Mouse (Mus musculus): ENCODE data around the gene Mamstr. TPM values are rescaled to one million over a fixed set of nuclear protein-coding genes. Genes with fewer than 3 reads are reported as not detected.

Mamstr gene
- not detected for polyA plus RNA-seq (2017; shearing (Covaris generic))

DNA sequence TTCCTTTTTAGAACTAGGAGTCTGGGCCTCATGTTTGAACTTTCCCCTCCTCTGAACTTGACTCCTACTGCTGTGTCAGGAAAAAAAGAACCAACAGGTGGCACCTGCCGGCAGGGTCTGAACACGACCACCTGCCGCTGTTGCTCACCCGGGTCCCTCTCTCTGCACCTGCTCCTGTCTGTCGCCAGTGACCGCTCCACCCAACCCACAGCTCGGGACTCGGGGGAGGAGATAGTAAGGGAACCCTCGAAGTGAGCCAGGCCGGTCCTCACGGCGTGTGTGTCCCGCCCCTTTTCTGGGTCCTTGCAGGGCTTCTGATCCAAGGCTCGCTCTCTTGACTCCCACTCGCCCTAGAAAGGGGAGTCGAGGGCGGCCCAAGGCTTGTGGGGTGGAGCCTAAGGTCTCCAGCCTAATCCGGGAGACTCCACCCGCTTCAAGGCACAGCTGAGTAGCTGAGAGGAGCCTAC lies at the start of gene Mamstr:
Mamstr (plus strand) TSS at position 417 of the 467 bp plus-strand sequence.
- ATAC-seq: no peak

DNA sequence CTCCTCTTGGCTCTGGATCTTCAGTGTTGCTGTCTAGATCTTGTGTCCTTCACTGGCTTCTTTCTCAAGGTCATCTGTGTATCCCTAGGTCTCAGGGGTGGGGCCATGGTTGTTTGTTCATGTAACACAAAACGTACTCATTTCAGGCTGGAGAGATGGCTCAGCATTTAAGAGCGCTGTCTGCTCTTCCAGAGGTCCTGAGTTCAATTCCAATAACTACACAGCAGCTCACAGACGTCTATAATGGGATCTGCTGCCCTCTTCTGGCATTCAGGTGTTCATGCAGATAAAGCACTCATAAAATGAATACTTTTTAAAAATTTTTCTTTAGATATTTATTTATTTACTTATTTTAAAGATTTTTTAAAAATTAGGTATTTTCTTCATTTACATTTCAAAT lies 48.9 kb upstream of the Mamstr start:
- ATAC-seq: no peak

DNA sequence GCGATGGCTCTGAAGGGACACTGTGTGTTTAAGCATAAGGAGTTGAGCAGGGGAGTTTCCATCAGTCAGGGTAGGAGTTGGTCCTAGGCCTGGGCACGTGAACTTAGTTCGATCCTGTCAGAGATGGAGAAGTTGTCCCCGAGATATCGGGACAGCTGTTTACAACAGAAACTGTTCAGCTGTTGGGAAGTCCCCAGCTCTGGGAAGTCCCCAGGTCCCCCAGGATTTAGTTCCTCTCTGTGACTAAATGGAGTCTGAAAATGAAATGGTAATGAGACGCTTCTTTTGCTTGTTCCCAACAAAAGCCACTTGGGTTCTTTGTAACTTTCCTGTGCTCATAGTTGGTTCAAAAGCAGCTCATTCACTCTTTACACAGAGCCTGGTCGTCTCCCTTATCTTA lies 47.9 kb upstream of the Mamstr start:
- peak; percentile 67 for ATAC-seq

DNA sequence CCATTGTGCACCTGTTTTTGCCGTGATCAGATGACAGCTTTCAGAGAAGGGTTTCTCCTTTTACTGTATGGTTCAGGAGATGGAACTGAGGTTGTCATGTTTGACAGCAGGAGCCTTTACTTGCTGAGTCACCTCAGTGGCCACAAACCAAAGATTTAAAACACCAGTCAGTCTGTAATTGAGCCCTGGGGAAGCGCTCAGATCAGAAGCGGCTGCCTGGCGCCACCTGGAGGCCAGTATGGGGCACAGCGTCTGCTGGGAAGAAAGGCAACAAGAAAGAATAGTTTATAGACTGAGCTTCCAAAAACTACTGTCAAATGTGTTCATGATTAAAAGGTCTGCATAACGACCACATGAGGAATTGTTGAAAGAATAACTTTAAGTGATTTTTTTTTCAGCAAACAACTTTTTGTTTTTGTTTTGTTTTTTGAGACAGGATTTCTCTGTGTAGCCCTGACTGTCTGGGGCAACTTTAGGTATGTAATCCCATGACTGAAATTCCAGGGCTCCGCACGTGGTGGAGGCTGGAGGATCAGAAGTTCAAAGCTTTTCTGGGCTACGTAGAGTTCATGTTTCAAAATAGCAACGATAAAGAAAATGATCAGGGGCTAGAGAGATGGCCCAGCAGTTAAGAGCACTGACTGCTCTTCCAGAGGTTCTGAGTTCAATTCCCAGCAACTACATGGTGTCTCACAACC lies 46.5 kb upstream of the Mamstr start:
- ATAC-seq: peak; percentile 25

DNA sequence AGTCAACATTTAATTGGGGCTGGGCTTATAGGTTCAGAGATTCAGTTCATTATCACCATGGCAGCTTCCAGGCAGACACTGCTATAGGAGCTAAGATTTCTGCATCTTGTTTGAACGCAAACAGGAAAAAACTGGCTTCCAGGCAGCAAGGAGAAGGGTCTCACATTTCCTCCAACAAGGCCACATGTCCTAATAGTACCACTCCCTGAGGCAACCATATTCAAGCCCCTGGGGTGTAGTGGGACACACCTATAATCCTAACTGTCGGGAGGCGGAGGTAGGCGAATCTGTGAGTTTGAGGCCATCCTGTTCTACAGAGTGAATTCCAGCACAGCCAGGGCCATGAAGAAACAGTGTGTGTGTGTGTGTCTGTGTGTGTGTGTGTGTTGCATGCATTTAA lies 44.6 kb upstream of the Mamstr start:
- no peak for ATAC-seq

DNA sequence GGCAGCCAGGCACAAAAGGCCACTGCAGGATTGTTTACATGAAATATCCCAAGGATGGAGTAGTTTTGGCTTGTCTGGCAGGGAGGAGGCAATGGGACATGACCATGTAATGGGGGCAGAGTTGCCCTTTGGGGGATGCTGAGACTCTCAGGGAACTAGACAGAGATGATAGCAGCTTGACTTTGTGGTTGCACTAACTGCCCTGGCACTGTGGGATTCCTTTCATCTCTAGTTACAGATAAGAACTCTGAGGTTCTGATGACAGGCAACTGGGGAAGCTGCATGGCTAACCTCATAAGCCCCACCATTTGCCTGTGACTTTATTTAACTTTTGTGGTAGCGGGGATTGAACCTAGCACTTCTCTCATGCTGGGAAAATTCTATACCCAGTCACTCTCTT lies 43.7 kb upstream of the Mamstr start:
- ATAC-seq: no peak

DNA sequence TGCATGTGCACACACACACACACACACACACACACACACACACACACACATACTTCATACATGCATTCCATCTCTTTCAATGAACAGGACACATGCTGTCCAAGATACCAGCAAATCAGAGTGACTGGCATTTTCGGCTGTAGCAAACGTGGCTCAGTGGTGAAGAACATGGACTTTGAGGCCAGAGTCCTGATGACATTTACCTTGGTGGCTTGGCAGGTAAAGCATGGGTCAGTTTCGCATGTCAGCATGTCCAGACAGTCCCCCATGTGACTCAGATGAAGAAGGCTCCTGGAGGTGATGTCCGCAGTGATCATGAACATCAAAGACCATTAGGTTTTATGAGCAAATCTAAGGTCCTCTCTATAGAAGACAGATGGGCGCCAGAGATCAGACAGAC lies 42.8 kb upstream of the Mamstr start:
- ATAC-seq: no peak

DNA sequence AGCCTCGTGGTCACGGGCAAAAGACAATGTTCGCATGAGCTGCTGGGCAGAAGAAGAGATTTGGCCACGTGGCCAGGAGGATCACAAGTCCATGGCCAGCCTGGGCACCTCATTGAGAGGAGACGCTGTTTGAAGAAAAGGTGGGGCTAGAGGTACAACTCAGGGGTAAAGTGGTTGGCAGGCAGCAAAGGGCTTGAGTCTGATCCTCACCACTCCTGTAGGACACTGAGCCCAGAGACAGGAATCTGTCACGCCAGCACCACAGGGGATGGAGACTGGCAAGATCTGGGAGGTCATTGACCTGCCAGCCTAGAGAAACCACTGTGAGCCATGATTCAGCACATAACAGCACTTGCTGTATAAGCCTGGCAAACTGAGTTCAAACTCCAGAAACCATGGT lies 42.2 kb upstream of the Mamstr start:
- no peak for ATAC-seq

DNA sequence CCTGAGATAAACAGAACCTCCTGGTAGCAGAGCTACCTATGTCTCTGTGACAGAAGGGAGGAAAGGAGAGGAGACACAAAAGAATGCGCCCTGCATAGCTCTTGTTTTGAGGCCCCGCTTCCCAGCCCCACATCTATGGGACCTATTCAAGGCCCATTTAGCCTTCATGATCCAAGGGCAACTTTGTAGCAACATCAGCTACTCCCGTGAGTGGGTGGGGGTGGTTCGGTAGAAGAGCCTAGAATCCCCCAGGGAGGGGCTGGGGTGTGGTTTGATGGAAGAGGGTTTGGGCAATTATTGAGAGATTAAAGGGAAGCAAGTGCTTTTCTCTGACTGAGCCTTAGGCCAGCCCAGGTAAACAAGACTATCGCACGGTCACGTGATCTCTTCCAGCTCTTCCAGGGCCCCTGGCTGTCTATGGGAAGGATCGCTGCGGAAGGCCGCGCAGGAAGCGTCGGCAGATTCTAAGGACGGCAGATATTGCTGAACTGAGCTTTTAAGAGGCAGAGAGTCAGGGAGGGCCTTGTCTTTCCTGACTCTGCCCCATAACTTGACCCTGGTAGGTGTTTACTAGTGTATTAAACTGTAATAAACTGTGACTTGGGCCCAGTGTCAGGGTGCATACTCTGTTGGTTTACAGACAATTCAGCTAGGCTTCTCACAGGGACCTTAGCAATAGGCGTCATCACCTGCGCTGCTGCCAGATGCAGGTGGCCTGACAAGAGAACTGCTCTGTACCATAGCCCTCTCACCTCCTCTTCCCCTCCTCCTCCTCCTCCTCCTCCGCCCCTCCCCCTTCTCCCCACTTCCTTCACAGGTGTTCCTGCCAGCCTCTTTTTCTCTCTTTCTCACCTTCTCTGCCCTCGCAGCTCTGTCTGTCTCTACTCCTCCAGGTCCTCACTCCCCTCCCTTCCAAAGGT lies 40.6 kb upstream of the Mamstr start:
- ATAC-seq: no peak

DNA sequence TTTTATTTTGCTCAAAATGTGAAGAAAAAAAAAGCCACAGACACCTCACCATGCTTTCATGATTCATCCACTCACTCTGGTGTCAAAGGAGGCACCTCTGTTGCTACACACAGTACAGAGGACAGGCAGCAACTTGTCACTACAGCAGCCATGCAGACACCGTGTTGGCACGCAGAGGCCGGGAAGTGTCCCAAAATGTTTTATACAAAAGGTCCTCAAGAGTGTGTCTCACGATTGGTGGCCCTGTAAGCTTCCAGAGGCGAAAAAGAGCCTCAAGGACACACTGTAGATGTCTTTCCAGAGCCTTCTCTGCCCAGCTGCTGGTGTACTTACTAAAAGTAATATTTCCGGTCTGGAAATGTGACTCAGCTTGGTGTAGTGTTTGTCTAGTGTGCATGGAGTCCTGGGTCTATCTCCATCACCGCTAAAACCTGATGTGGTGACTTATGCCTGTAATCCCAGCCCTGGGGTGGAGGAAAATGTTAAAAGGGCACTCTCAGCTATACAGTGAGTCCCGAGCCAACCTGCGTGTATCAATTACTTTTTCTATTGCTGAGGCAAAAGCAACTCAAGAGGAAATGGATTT lies 34.0 kb upstream of the Mamstr start:
- no peak for ATAC-seq

DNA sequence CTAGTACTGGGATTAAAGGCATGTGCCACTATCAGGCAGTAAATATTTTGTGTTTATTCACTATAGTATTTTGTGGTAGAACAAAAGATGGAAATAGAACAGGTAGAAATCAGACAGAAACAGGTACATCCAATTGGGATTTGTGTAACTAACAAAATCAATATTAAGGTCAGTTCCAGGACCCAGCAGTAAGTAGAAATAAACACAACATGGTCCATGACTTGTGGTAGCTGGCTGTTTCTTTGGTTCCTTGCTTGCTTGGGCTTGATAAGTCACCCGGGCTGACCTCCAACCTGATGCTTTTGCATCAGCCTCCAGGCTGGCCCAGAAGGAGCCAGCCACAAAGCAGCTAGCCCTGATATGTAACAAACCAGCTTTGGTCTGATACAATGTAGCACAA lies 30.3 kb upstream of the Mamstr start:
- no peak for ATAC-seq

DNA sequence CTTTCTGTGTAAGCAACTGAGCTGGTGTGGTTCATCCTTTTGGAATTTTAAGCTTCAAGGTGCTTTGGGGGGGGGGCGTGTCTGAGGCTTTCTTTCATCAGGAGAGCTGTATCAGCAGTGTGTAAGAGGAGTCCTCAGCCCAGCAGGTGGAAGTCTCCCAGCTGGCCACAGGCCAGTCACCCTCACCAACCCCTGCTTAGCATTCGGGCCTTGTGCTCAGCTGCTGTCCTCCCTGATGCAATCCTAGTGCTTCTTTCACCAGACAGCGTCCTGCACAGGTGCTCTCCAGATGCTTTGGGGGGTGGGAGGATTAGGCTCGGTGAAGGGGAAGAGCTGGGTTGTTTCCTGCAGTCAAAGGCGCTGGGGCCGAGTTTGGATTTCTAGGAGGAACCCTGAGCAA lies 23.5 kb upstream of the Mamstr start:
- no peak for ATAC-seq

DNA sequence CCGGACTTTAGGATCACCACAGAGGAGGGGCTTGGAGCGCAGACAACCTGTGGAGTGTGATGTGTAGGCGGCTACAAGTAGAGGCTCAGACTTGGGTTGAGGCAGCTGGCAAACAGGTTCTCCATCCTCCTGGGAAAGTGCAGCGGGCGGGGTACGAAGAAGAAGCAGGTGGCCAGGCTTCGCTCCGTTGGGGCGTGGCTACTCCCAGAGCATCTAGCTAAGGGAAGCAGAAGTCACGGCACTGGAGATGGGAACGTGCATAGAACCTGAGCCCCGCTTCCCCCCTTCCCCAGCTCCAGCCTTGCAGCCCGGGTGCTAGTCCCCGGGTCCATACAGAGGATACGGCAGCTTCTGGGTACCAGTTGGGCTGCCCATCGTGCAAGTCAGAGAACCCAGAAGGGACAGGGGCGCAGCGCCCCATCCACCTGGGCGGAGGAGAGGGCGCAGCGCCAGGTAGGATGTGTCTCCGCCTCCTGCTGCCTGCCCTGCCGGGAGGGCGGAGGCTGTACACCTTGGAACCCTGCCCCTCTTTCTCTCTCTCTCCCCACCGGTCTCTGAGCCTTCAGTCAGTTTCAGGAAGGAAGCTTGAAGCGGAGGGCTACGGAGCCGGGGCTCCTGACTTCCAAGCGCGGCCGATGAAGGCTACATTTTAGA lies 22.6 kb upstream of the Mamstr start, which contains the start of gene Fut1:
Fut1 (plus strand) TSS at position 248 of the 654 bp plus-strand sequence.
- no peak for ATAC-seq

DNA sequence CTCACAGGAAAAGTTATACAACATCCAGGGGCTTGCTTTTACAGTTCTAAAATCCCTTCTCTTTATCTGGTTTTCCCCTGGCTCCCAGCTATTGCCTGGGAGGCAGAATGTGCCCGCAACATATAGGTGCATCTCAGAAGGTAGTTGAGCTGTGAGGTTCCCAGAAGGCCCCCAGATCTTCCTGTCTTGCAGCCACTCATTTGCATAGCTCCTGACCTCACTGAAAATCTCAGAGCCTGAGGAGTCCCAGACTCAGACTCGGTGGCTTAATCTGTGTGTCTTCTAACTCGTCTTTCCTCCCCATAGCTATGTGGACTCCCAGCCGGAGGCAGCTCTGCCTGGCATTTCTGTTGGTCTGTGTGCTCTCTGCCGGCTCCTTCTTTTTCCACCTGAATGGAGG lies 21.5 kb upstream of the Mamstr start:
- no peak for ATAC-seq

DNA sequence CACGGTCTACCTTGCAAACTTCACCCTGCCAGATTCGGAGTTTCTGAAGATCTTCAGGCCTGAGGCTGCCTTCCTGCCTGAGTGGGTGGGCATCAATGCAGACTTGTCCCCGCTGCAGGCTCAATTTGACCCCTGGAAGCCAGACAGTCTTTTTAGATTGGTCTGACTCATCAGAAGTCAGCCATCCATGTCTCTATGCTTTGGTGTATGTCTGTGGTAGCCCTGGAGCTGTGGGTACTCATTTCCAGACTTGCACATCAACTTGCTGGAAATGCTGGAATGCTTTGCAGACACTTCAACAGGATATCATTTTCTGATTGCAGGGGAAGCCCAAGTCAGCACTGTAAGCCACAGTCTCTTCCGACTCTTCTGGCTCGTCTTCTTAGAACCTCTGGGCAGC lies 20.2 kb upstream of the Mamstr start:
- no peak for ATAC-seq

DNA sequence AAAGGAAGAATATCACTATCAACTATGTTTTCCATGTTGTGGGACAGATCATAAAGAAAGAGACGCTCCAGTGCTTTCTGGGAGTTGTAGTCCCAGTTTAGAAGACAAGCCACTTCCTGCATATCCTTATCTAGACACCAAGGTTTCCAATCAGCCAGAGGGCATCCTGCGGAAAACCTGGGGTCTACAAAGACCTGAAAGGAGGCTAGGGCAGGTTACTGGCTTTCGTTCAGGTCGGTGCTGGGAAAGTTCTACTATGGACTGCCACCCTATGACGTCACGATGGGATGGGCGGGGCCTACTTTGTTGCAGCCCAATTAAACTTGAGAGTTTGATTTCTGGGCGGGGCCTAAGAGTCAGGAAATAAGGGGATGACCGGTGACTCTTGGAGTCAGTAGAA lies 18.3 kb upstream of the Mamstr start, which contains the start of gene Izumo1:
Izumo1 (plus strand) TSS at position 369 of the 400 bp plus-strand sequence.
- no peak for ATAC-seq

DNA sequence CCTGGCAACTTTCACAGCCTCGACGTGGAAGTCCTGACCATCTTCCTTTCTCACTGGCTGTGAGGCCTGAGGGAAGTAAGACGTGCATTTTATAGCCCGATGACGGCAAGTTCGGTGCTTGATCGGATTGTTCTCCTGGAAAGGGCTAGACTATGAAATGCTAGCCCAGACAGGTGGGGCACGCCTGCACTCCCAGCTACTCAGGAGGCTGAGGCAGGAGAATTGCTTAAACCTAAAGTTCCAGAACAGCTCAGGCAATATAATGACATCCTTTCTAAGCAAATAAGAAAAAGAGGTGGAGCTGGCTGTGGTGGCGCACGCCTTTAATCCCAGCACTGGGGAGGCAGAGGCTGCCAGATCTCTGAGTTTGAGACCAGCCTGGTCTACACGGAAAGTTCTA lies 16.3 kb upstream of the Mamstr start:
- ATAC-seq: no peak

DNA sequence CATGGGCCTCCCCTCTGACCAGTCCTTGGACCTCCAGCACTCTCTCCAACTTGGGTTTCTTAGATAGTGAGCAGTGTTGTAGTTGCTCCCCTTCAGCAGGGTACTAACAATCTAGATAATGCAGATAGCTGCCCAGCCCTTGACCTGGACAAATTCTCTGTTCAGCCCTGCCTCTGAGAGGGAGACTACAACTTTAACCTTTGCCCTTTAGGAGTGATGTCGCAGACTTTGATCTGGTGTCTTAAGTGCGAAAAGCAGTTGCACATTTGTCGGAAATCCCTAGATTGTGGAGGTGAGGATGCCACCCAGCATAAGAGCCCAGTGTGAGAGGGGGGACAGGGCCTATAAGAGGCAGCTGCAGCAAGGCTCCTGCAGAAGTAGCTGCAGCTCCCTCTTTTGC lies 15.1 kb upstream of the Mamstr start:
- no peak for ATAC-seq

DNA sequence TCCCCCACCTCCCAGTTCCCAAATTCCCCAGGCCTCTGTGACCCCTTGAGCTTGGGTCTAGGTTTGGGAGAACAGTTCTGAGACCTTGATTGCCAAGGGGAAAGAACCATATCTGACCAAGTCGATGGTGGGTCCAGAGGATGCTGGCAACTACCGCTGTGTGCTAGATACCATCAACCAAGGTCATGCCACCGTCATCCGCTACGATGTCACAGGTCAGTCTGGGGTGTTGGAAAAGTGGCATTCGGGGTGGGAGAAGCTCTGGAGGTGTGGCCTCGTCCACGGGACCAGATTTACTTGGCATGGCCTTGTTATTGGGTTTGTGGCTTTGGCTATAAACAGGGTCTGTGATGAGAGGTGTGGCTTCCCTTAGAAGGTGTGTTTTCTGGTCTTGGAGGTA lies 14.3 kb upstream of the Mamstr start:
- no peak for ATAC-seq

DNA sequence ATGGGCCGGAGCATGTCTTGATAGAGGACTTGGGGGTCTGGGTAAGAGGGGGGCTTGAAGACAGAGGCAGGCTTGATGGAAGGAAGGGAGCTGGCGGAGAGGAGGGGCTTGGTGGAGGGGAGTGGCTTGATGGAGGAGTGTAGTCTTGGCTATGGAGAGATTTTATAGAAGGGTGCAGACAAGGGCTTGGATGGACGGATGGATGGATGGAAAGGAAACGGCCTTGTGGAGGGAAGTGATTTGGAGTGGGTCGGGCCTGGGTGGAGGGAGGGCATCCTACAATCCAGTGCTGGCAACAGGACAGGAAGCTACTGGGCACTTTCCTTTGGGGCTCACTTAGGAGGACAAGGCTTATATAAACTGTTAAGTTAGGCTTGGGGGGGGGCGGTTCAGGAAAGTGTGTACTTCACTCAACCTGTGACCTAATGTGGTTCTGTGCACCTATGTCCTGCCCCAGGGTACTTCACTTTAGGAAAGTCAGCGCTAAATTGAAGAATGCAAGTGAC lies 13.2 kb upstream of the Mamstr start:
- no peak for ATAC-seq

DNA sequence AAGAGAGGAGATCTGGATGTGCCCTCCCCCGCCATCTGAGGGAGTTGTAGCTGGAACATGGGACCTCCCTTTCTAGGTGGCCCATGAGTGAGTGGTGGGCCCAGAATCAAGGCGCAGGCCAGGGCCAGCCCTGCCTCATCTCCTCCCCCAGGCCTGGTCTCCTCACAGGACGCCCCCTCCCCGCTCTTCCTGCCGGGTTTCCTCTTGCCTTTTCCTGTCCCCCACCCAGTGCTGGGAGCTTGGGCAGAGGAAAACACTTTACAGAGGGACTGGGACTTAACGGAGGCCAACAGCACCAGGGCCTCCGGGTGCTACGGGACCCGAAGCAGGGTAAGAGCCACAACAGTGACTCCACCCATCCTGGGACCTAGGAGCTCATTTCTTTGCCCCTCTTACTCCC lies 12.5 kb upstream of the Mamstr start, which contains the start of gene Rasip1:
Rasip1 (plus strand) TSS at position 228 of the 400 bp plus-strand sequence.
- no peak for ATAC-seq
